Mouse (Mus musculus) hindbrain, embryonic 14.5 days (tissue): ENCODE measurements around the gene Mst1r. TPM values are rescaled to one million over a fixed set of nuclear protein-coding genes. Genes with fewer than 3 reads are reported as not detected.

Experiments
- ATAC-seq: fragments of 200-750 bp; cut with Nextera tagmentation; 2 replicates; pipeline ENCODE4 v1.8.0; 2017; ENCODE audit warnings: moderate number of reproducible peaks, mild to moderate bottlenecking, moderate TSS enrichment, moderate library complexity; ENCODE audit not compliant: low FRiP score
- DNase-seq: peaks from one replicate; pipeline ENCODE4 v3.0.0-alpha.2; 2015; ENCODE audit warnings: low spot score
- H3K27ac ChIP-seq: fragments of 300-500 bp; sonication (generic); 2 replicates; pipeline ENCODE4 v1.5.1; 2014; ENCODE audit warnings: mild to moderate bottlenecking, moderate library complexity
- H3K27me3 ChIP-seq: fragments of 300-500 bp; sonication (generic); 2 replicates; pipeline ENCODE4 v1.6.1; 2014; ENCODE audit warnings: mild to moderate bottlenecking, low read length, mixed read lengths; ENCODE audit not compliant: control insufficient read depth, insufficient read depth
- H3K36me3 ChIP-seq: fragments of 300-500 bp; sonication (generic); replicated peaks from 2 replicates; pipeline ENCODE4 v1.6.1; 2014; ENCODE audit not compliant: control insufficient read depth, insufficient read depth
- H3K4me1 ChIP-seq: fragments of 300-500 bp; sonication (generic); replicated peaks from 2 replicates; pipeline ENCODE4 v1.6.1; 2014; ENCODE audit warnings: antibody characterized with exemption, low read length, mixed read lengths; ENCODE audit not compliant: control insufficient read depth, insufficient read depth
- H3K4me2 ChIP-seq: fragments of 300-500 bp; sonication (generic); replicated peaks from 2 replicates; pipeline ENCODE4 v1.6.1; 2014; ENCODE audit warnings: mild to moderate bottlenecking, moderate library complexity
- H3K4me3 ChIP-seq: fragments of 300-500 bp; sonication (generic); replicated peaks from 2 replicates; pipeline ENCODE4 v1.5.1; 2014; ENCODE audit warnings: mild to moderate bottlenecking, low read length
- H3K9ac ChIP-seq: fragments of 300-500 bp; sonication (generic); 2 replicates; pipeline ENCODE4 v1.6.1; 2014
- H3K9me3 ChIP-seq: fragments of 300-500 bp; sonication (generic); 2 replicates; pipeline ENCODE4 v1.6.1; 2016; ENCODE audit warnings: low read length; ENCODE audit not compliant: control insufficient read depth
- WGBS: fragments of 180-500 bp; shearing (Covaris S2); extraction: QIAGEN DNeasy Blood & Tissue Kit; methylation state at CpG from one replicate; pipeline ENCODE4 v1.1.7; 2014; 5-methylcytosine and 5-hydroxymethylcytosine counted together
- polyA plus RNA-seq: library from polyadenylated mRNA; unstranded; fragments of >200 nt; fragmentation: Nextera tagmentation; extraction: Ambion mirVana; gene quantifications from 2 replicates; pipeline ENCODE4 v1.2.1, GENCODE M21; 2014

The Mst1r gene
- polyA plus RNA-seq, 1 experiment from 2014 or later: 0.95 TPM

GRCm38 (mm10) chr9:107923021-107923420 lies 16.3 kb downstream of the Mst1r start:
- no peak overlapping the region for H3K4me2 ChIP-seq
- 41% methylated on average over 7 of the region's 7 CpGs for WGBS
- H3K9ac ChIP-seq: no peak overlapping the region
- H3K27me3 ChIP-seq: no peaks in the 10 kb centered on the region
- H3K9me3 ChIP-seq: no peaks in the 10 kb centered on the region
- ATAC-seq (no peak), DNase-seq (no peak)
- H3K36me3 ChIP-seq: no peaks in the 10 kb centered on the region
- H3K4me1 ChIP-seq: peaks cover 19% of the 10 kb centered on the region; the same call in 1 of the 2 replicates
- no peak overlapping the region for H3K4me3 ChIP-seq
- no peak overlapping the region for H3K27ac ChIP-seq

- Histone ChIP-seq H3K27me3 (no peaks in the 10 kb centered on the region), H3K9ac (no peak overlapping the region), H3K4me2 (no peak overlapping the region), H3K4me1 (peaks cover 14% of the 10 kb centered on the region; the same call in 1 of the 2 replicates), H3K9me3 (no peaks in the 10 kb centered on the region), H3K36me3 (no peaks in the 10 kb centered on the region), H3K27ac (no peak overlapping the region), H3K4me3 (no peak overlapping the region)
- DNase-seq (no peak), ATAC-seq (no peak)
- 41% methylated on average over 6 of the region's 6 CpGs for WGBS
These were observed 17.3 kb downstream of the Mst1r start for GRCm38 (mm10) chr9:107923956-107924355.

- peaks cover 14% of the 10 kb centered on the region; the same call in 1 of the 2 replicates for H3K4me1 ChIP-seq
- H3K4me3 ChIP-seq: no peak overlapping the region
- ATAC-seq (no peak), DNase-seq (no peak)
- H3K27ac ChIP-seq: no peak overlapping the region
- H3K4me2 ChIP-seq: no peak overlapping the region
- H3K9me3 ChIP-seq: no peaks in the 10 kb centered on the region
- H3K27me3 ChIP-seq: no peaks in the 10 kb centered on the region
- H3K9ac ChIP-seq: no peak overlapping the region
- no peaks in the 10 kb centered on the region for H3K36me3 ChIP-seq
- 21% methylated on average over 3 of the region's 3 CpGs for WGBS
These were observed 18.6 kb downstream of the Mst1r start for GRCm38 (mm10) chr9:107925251-107925650.

GRCm38 (mm10) chr9:107926920-107927420 lies 20.3 kb downstream of the Mst1r start:
- 59% methylated on average over 9 of the region's 9 CpGs for WGBS
- no peak for ATAC-seq

DNA sequence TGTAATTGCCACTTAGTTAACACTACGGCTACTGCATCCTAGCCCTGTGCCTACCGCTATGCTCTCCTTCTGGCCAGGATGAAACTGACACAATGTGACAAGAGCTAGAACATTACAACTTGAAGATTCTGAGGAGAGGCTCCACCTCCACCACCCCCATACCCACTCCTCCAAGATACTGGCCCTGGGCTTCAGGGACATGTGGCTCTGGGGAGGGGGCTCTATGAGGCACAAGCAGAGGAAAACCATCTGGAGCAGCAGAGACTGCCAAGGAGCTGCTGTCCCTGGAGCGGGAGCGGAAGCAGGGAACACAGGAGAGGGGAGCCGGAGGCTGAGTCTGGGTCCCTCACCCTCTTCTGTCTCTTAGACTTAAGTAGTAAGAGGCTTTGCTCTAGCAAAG lies 21.1 kb downstream of the Mst1r start:
- Histone ChIP-seq H3K4me1 (peaks cover 14% of the 10 kb centered on the region; the same call in 1 of the 2 replicates), H3K27me3 (no peaks in the 10 kb centered on the region), H3K36me3 (no peaks in the 10 kb centered on the region), H3K9ac (no peak overlapping the region), H3K4me2 (no peak overlapping the region), H3K27ac (no peak overlapping the region), H3K4me3 (no peak overlapping the region), H3K9me3 (no peaks in the 10 kb centered on the region)
- ATAC-seq: no peak
- no peak for DNase-seq
- WGBS: 88% methylated on average over 5 of the region's 5 CpGs

More at GRCm38 (mm10) chr9:107926920-107927420, 20.3 kb downstream of the Mst1r start:
- no peaks in the 10 kb centered on the region for H3K9me3 ChIP-seq
- H3K36me3 ChIP-seq: no peaks in the 10 kb centered on the region
- no peak overlapping the region for H3K4me3 ChIP-seq
- DNase-seq: no peak
- no peak overlapping the region for H3K9ac ChIP-seq
- no peak overlapping the region for H3K4me2 ChIP-seq
- H3K27ac ChIP-seq: no peak overlapping the region
- no peaks in the 10 kb centered on the region for H3K27me3 ChIP-seq
- peaks cover 14% of the 10 kb centered on the region; the same call in 1 of the 2 replicates for H3K4me1 ChIP-seq

DNA sequence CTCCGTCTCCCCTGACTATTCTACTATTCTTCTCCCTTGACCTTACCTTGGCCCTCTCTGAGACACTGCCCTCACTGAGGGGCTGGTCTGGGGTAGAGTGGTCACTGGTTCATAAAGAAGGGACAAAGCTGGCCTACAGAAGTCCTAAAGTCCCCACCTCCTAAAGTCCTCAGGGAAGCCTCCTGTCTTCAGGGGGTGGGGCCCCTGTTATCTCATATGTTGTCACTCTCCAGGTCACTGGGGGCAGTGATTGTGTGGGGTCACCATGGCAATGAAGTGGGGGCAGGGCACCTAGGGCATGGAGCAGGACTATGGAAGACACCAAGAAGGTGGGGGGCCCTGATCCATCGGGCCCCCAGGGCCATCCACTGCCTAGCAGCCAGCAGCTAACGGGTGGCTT lies 21.5 kb downstream of the Mst1r start, which contains the start of gene Actl11:
Gene Actl11 (plus strand): TSS at position 301 of the 400 bp plus-strand sequence.
- WGBS: 78% methylated on average over 3 of the region's 3 CpGs
- no peaks in the 10 kb centered on the region for H3K9me3 ChIP-seq
- no peak within 1 kb of the TSS for H3K9ac ChIP-seq
- no peak within 1 kb of the TSS for H3K4me3 ChIP-seq
- no peaks in the 10 kb centered on the region for H3K36me3 ChIP-seq
- no peaks in the 10 kb centered on the region for H3K27me3 ChIP-seq
- ATAC-seq: no peak
- no peak for DNase-seq
- no peak within 1 kb of the TSS for H3K4me2 ChIP-seq
- H3K27ac ChIP-seq: no peak within 1 kb of the TSS
- peaks cover 14% of the 10 kb centered on the region; the same call in 1 of the 2 replicates for H3K4me1 ChIP-seq

DNA sequence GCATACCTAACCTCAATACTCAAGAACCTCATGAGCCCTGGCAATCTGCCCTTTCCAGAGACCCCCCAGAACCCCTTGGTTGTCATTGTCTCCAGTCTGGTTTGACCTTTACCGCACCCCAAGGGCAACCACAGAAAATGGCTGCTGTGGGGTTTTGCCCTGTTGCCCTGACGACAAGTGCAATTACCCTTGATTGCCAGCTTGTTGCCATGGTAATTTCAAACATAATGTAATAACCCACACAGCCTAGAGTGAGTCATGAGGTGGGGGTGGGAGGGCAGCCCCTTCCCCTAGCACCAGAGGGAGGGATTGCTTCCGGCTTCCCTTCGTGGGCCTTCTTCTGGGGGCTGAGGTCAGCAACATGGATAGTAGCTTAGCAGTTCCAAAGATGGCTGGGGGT lies 25.5 kb downstream of the Mst1r start:
- DNase-seq (no peak), ATAC-seq (no peak)
- Histone ChIP-seq H3K9me3 (no peaks in the 10 kb centered on the region), H3K36me3 (no peaks in the 10 kb centered on the region), H3K27ac (no peak overlapping the region), H3K9ac (no peak overlapping the region), H3K4me1 (peaks cover 15% of the 10 kb centered on the region), H3K4me3 (no peak overlapping the region), H3K4me2 (no peak overlapping the region), H3K27me3 (peaks cover 8% of the 10 kb centered on the region)
- 56% methylated on average over 4 of the region's 4 CpGs for WGBS

GRCm38 (mm10) chr9:107934146-107934545 lies 27.5 kb downstream of the Mst1r start:
- ATAC-seq: no peak

GRCm38 (mm10) chr9:107935374-107935773 lies 28.7 kb downstream of the Mst1r start, which contains the start of gene Camkv:
TSS of gene Camkv (plus strand) at chr9:107935674.
- H3K9ac ChIP-seq: peak within 1 kb of the TSS; percentile 63
- peaks cover 15% of the 10 kb centered on the region for H3K4me1 ChIP-seq
- whole genome bisulfite sequencing: 11% methylated on average over 3 of the region's 3 CpGs
- no peak for ATAC-seq
- DNase-seq: no peak
- H3K36me3 ChIP-seq: no peaks in the 10 kb centered on the region
- H3K27me3 ChIP-seq: peaks cover 8% of the 10 kb centered on the region
- no peaks in the 10 kb centered on the region for H3K9me3 ChIP-seq
- no peak within 1 kb of the TSS for H3K27ac ChIP-seq
- H3K4me3 ChIP-seq: peak within 1 kb of the TSS; percentile 50
- peak within 1 kb of the TSS; percentile 91 for H3K4me2 ChIP-seq

More at GRCm38 (mm10) chr9:107934146-107934545, 27.5 kb downstream of the Mst1r start:
- H3K4me1 ChIP-seq: peaks cover 15% of the 10 kb centered on the region
- H3K36me3 ChIP-seq: no peaks in the 10 kb centered on the region
- no peak overlapping the region for H3K27ac ChIP-seq
- no peak overlapping the region for H3K9ac ChIP-seq
- H3K4me2 ChIP-seq: no peak overlapping the region
- WGBS: 81% methylated on average over 11 of the region's 11 CpGs
- H3K9me3 ChIP-seq: no peaks in the 10 kb centered on the region
- DNase-seq: no peak
- H3K27me3 ChIP-seq: peaks cover 8% of the 10 kb centered on the region
- no peak overlapping the region for H3K4me3 ChIP-seq
